Mouse (Mus musculus): Measurements from ENCODE around the gene Pimreg. TPM values are rescaled to one million over a fixed set of nuclear protein-coding genes. Genes with fewer than 3 reads are reported as not detected.

The Pimreg gene
- total and polyA plus RNA-seq, 3 experiments = not detected

DNA sequence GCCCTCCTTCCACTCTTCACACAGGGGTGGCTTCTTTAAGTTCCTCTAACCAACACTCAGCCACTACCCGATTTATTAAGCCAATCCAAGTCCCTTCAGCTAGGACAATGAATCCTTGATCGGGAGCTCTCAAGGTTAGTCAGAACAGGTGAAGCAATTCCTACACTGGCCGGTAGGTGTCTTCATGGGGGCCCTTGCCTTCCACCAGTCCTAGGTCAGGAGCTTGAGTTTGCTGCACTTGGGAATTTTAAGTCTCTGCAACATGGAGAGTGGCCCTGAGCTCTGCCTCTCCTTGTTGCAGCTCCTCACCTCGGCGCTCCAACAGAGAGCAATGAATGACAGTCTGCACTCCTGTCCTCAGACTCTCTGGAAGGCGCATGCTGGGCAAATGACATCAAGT is 24.5 kb downstream of the Pimreg start:
- no peaks in the 10 kb centered on the region for H3K36me3 ChIP-seq (replicated peaks)
- H3K4me1 ChIP-seq (ENCODE audit: insufficient read depth, low read depth, low read length) = no peaks in the 10 kb centered on the region
- ATAC-seq (ENCODE audit: extremely low read depth, insufficient number of reproducible peaks, low FRiP score, poor library complexity, severe bottlenecking) (no peak), DNase-seq (ENCODE audit: low spot score) (no peak)
- TF ChIP-seq POLR2AphosphoS5 (IDR thresholded peaks at IDR 0.05; ENCODE audit: insufficient replicate concordance, low read depth, low read length) (no peak), TAL1 (conservative IDR thresholded peaks at IDR 0.05; ENCODE audit: low read depth, low read length) (no peak), GATA2 (IDR thresholded peaks at IDR 0.05; ENCODE audit: borderline replicate concordance, low read depth, low read length) (no peak), GATA1 (IDR thresholded peaks at IDR 0.05; ENCODE audit: borderline replicate concordance, low read length) (no peak), CTCF (IDR thresholded peaks at IDR 0.05; ENCODE audit: low read depth, low read length) (no peak)
- no peaks in the 10 kb centered on the region; the same call in 1 of the 2 replicates for H3K27me3 ChIP-seq (ENCODE audit: insufficient read depth, low read length)
- H3K4me3 ChIP-seq (ENCODE audit: low read depth, low read length) = no peak overlapping the region
- peaks cover 63% of the 10 kb centered on the region for H3K9me3 ChIP-seq (replicated peaks)

DNA sequence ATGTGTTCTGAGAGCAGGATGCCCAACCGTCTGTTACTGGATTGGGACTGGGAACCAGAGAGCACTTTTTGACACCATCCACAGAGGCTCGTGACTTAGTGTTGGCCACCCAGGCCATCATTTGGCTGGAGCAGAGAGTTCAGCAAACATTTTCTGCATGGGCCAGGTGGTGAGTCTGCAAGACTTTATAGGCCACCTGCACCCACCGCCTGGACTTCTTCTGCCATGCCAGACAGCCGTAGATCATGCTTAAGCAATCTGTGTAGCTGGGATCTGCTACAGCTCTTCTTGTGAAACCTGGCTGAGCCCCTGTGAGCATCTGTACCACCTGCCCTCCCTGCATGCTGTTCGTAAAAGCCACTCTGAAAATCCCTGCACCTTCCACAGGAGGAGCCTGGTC is 25.5 kb downstream of the Pimreg start:
- Histone ChIP-seq H3K4me1 (ENCODE audit: insufficient read depth, low read depth, low read length) (no peaks in the 10 kb centered on the region), H3K27me3 (ENCODE audit: insufficient read depth, low read length) (no peaks in the 10 kb centered on the region), H3K9me3 (replicated peaks) (peaks cover 67% of the 10 kb centered on the region), H3K4me3 (ENCODE audit: low read depth, low read length) (no peak overlapping the region), H3K36me3 (replicated peaks) (no peaks in the 10 kb centered on the region)
- DNase-seq (ENCODE audit: low spot score) (no peak), ATAC-seq (ENCODE audit: extremely low read depth, insufficient number of reproducible peaks, low FRiP score, poor library complexity, severe bottlenecking) (no peak)
- TF ChIP-seq CTCF (IDR thresholded peaks at IDR 0.05; ENCODE audit: low read depth, low read length) (no peak), GATA2 (IDR thresholded peaks at IDR 0.05; ENCODE audit: borderline replicate concordance, low read depth, low read length) (no peak), GATA1 (IDR thresholded peaks at IDR 0.05; ENCODE audit: borderline replicate concordance, low read length) (no peak), POLR2AphosphoS5 (IDR thresholded peaks at IDR 0.05; ENCODE audit: insufficient replicate concordance, low read depth, low read length) (no peak), TAL1 (conservative IDR thresholded peaks at IDR 0.05; ENCODE audit: low read depth, low read length) (no peak)

DNA sequence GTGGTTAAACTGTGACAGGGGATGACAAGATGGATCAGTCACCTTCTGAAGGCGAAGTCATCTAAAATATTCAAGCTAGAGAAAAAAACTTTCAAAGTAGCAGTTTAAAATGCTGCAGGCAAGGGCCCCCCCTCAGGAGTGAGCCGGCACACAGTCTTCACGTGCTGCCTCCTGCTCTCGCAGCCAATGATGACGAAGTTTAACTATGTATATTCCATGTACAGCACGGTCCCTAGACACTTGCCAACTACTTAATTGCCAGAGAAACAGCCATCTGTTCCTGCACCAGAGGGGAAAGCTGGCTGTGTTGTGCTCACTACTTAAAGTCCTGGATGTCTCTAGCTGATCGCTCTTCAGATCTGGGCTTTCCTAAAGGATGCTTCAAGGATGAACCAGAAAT is 26.2 kb downstream of the Pimreg start:
- peaks cover 67% of the 10 kb centered on the region for H3K9me3 ChIP-seq (replicated peaks)
- no peaks in the 10 kb centered on the region for H3K36me3 ChIP-seq (replicated peaks)
- no peak overlapping the region for H3K4me3 ChIP-seq (ENCODE audit: low read depth, low read length)
- DNase-seq (ENCODE audit: low spot score) = no peak
- H3K27me3 ChIP-seq (ENCODE audit: insufficient read depth, low read length) = no peaks in the 10 kb centered on the region
- no peak for ATAC-seq (ENCODE audit: extremely low read depth, insufficient number of reproducible peaks, low FRiP score, poor library complexity, severe bottlenecking)
- H3K4me1 ChIP-seq (ENCODE audit: insufficient read depth, low read depth, low read length) = no peaks in the 10 kb centered on the region
- TF ChIP-seq TAL1 (conservative IDR thresholded peaks at IDR 0.05; ENCODE audit: low read depth, low read length) (no peak), CTCF (IDR thresholded peaks at IDR 0.05; ENCODE audit: low read depth, low read length) (no peak), GATA2 (IDR thresholded peaks at IDR 0.05; ENCODE audit: borderline replicate concordance, low read depth, low read length) (no peak), GATA1 (IDR thresholded peaks at IDR 0.05; ENCODE audit: borderline replicate concordance, low read length) (no peak), POLR2AphosphoS5 (IDR thresholded peaks at IDR 0.05; ENCODE audit: insufficient replicate concordance, low read depth, low read length) (no peak)

DNA sequence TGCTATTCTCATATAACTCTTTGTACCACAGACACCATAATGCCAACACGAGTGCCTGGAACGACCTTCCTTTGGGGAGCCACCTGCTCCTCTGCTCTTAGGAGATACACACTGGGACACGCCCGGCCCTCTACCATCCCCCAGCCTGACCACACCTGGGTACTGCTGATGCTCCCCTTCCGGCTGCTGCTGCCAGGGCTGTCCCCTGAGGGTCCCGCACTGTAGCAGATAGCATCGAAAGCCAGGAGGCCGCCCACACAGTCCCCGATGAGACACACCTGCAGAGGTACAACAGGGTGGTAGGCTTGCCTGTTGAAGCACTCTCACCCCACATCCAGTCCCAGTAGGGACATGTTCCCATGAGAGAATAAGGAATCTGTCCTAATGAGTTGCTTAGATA is 28.9 kb downstream of the Pimreg start:
- Histone ChIP-seq H3K9me3 (replicated peaks) (peaks cover 66% of the 10 kb centered on the region), H3K4me1 (ENCODE audit: insufficient read depth, low read depth, low read length) (no peaks in the 10 kb centered on the region), H3K4me3 (ENCODE audit: low read depth, low read length) (no peak overlapping the region), H3K36me3 (replicated peaks) (no peaks in the 10 kb centered on the region), H3K27me3 (ENCODE audit: insufficient read depth, low read length) (no peaks in the 10 kb centered on the region)
- ATAC-seq (ENCODE audit: extremely low read depth, insufficient number of reproducible peaks, low FRiP score, poor library complexity, severe bottlenecking) = no peak
- TF ChIP-seq CTCF (IDR thresholded peaks at IDR 0.05; ENCODE audit: low read depth, low read length) (no peak), GATA1 (IDR thresholded peaks at IDR 0.05; ENCODE audit: borderline replicate concordance, low read length) (no peak)
- no peak for DNase-seq (ENCODE audit: low spot score)

GRCm38 (mm10) chr11:72072331-72072905 is 30.6 kb downstream of the Pimreg start:
- Histone ChIP-seq H3K4me3 (ENCODE audit: low read depth, low read length) (no peak overlapping the region), H3K4me1 (ENCODE audit: insufficient read depth, low read depth, low read length) (no peaks in the 10 kb centered on the region), H3K36me3 (replicated peaks) (no peaks in the 10 kb centered on the region), H3K27me3 (ENCODE audit: insufficient read depth, low read length) (no peaks in the 10 kb centered on the region), H3K9me3 (replicated peaks) (peaks cover 52% of the 10 kb centered on the region)
- ATAC-seq (ENCODE audit: extremely low read depth, insufficient number of reproducible peaks, low FRiP score, poor library complexity, severe bottlenecking) (no peak), DNase-seq (ENCODE audit: low spot score) (no peak)
- no peak for TF ChIP-seq GATA1 (IDR thresholded peaks at IDR 0.05; ENCODE audit: borderline replicate concordance, low read length)
- no peak for TF ChIP-seq GATA2 (IDR thresholded peaks at IDR 0.05; ENCODE audit: borderline replicate concordance, low read depth, low read length)
- no peak for TF ChIP-seq CTCF (IDR thresholded peaks at IDR 0.05; ENCODE audit: low read depth, low read length)
- no peak for TF ChIP-seq TAL1 (conservative IDR thresholded peaks at IDR 0.05; ENCODE audit: low read depth, low read length)
- no peak for TF ChIP-seq POLR2AphosphoS5 (IDR thresholded peaks at IDR 0.05; ENCODE audit: insufficient replicate concordance, low read depth, low read length)

- Histone ChIP-seq H3K27me3 (ENCODE audit: insufficient read depth, low read length) (no peaks in the 10 kb centered on the region), H3K4me3 (ENCODE audit: low read depth, low read length) (no peak overlapping the region), H3K9me3 (replicated peaks) (peaks cover 58% of the 10 kb centered on the region), H3K4me1 (ENCODE audit: insufficient read depth, low read depth, low read length) (no peaks in the 10 kb centered on the region), H3K36me3 (replicated peaks) (no peaks in the 10 kb centered on the region)
- TF ChIP-seq GATA1 (IDR thresholded peaks at IDR 0.05; ENCODE audit: borderline replicate concordance, low read length) = no peak
- TF ChIP-seq TAL1 (conservative IDR thresholded peaks at IDR 0.05; ENCODE audit: low read depth, low read length) = no peak
- TF ChIP-seq GATA2 (IDR thresholded peaks at IDR 0.05; ENCODE audit: borderline replicate concordance, low read depth, low read length) = no peak
- no peak for TF ChIP-seq CTCF (IDR thresholded peaks at IDR 0.05; ENCODE audit: low read depth, low read length)
- TF ChIP-seq POLR2AphosphoS5 (IDR thresholded peaks at IDR 0.05; ENCODE audit: insufficient replicate concordance, low read depth, low read length) = no peak
- DNase-seq (ENCODE audit: low spot score) = no peak
- ATAC-seq (ENCODE audit: extremely low read depth, insufficient number of reproducible peaks, low FRiP score, poor library complexity, severe bottlenecking) = no peak
These were observed 32.4 kb downstream of the Pimreg start for GRCm38 (mm10) chr11:72074230-72074629.

All from G1E (cell line).